Mouse (Mus musculus) myocyte (in vitro differentiated cells): Measurements from ENCODE around the gene Nr2c2ap.

Experiments used
- CEBPB ChIP-seq: IDR thresholded peaks from 2 replicates; pipeline ENCODE4 v1.6.1; 2011; ENCODE audit warnings: mild to moderate bottlenecking, moderate library complexity; ENCODE audit not compliant: poor library complexity, insufficient read depth, severe bottlenecking
- E2F4 ChIP-seq: IDR thresholded peaks from one replicate; pipeline ENCODE4 v1.6.1; 2011; ENCODE audit warnings: mild to moderate bottlenecking, control low read depth, moderate library complexity; ENCODE audit not compliant: insufficient read depth
- MAX ChIP-seq: IDR thresholded peaks from one replicate; pipeline ENCODE4 v1.6.1; 2011; ENCODE audit warnings: low read depth, mild to moderate bottlenecking, control low read depth
- MYOD1 ChIP-seq, 3 experiments: IDR thresholded peaks; one replicate each; pipeline ENCODE4 v1.6.1; 2011; ENCODE audit warnings: control low read depth in 2 of 3, low read depth in 2 of 3, mild to moderate bottlenecking in 2 of 3, moderate library complexity in 1 of 3; ENCODE audit not compliant: insufficient read length in 2 of 3, control insufficient read depth in 1 of 3
- MYOG ChIP-seq, 3 experiments: IDR thresholded peaks; one replicate each; pipeline ENCODE4 v1.6.1; 2011; ENCODE audit warnings: control low read depth in 2 of 3, low read depth in 2 of 3, mild to moderate bottlenecking in 2 of 3; ENCODE audit not compliant: insufficient read length in 2 of 3, control insufficient read depth in 1 of 3, insufficient read depth in 1 of 3
- POLR2A ChIP-seq: IDR thresholded peaks from one replicate; pipeline ENCODE4 v1.6.1; 2011; ENCODE audit warnings: low read depth, mild to moderate bottlenecking, control low read depth, moderate library complexity; ENCODE audit not compliant: insufficient read length
- POLR2AphosphoS2 ChIP-seq: IDR thresholded peaks from one replicate; pipeline ENCODE4 v1.6.1; 2011; ENCODE audit warnings: low read depth, control low read depth; ENCODE audit not compliant: insufficient read length
- TCF12 ChIP-seq: IDR thresholded peaks from one replicate; pipeline ENCODE4 v1.6.1; 2011; ENCODE audit warnings: mild to moderate bottlenecking, control low read depth; ENCODE audit not compliant: poor library complexity, insufficient read depth, severe bottlenecking
- TCF3 ChIP-seq: IDR thresholded peaks from one replicate; pipeline ENCODE4 v1.6.1; 2011; ENCODE audit warnings: low read depth, control low read depth; ENCODE audit not compliant: insufficient read length
- USF1 ChIP-seq: IDR thresholded peaks from one replicate; pipeline ENCODE4 v1.6.1; 2011; ENCODE audit warnings: low read depth, mild to moderate bottlenecking, control low read depth, moderate library complexity

DNA sequence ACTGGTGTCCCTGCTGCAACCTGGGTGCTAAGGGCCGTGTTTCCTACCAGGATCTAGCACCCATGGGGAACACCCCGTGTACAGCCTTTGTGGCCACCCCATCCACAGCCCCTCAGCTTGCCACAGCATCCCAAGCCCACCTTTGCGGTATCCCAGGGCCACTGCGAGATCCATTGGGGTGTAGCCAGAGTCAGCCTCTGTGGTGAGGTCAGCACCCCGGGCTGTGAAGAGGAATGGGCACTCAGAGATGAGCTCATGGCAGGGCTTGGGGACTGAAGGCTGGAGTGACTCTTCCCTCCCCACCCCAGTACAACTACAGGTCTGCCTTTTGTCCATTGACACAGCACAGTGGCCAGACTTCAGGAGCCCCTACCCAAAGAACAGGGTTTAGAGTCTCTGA, 3.0 kb downstream of the Nr2c2ap start:
- TF ChIP-seq POLR2A = no peak
- no peak for TF ChIP-seq USF1
- TF ChIP-seq TCF12 = no peak
- TF ChIP-seq MAX = no peak
- TF ChIP-seq POLR2AphosphoS2 = no peak
- TF ChIP-seq MYOG (IDR thresholded peaks at IDR 0.05; ENCODE audit: control insufficient read depth in 1 of 3, insufficient read depth in 1 of 3, insufficient read length in 2 of 3, low read depth in 2 of 3) = no peak
- no peak for TF ChIP-seq MYOD1 (IDR thresholded peaks at IDR 0.05; ENCODE audit: control insufficient read depth in 1 of 3, insufficient read length in 2 of 3, low read depth in 2 of 3)
- no peak for TF ChIP-seq CEBPB
- TF ChIP-seq E2F4 = no peak
- TF ChIP-seq TCF3 = no peak
